Mouse (Mus musculus) gastrocnemius, postnatal 36 days (tissue): ENCODE data around the gene BC034090. TPM values are rescaled to one million over a fixed set of nuclear protein-coding genes. Genes with fewer than 3 reads are reported as not detected.
"Not testable (repeated sequence)": the region's sequence is repeated elsewhere in the genome, so short reads cannot be mapped to it uniquely, and the experiment has no call there.

Experiments
- DNase-seq, 2 experiments: peaks; one replicate each; pipeline ENCODE4 v3.0.0; 2022
- intact Hi-C: fragments of 180-260 bp; cut with DNase I; formaldehyde crosslinking; loops from one replicate; pipeline ENCODE4 v1.15.1; 2025
- long read RNA-seq, 2 experiments: library from polyadenylated mRNA; stranded (forward); transcript quantifications; one replicate each; pipeline ENCODE4 v2.0.0; 2021
- total RNA-seq, 2 experiments: library from RNA; stranded (reverse); gene quantifications; 2 replicates each; pipeline ENCODE4 v1.2.3; 2021

The BC034090 gene
- total RNA-seq, result 1 to 10 TPM in 1 of 2 experiments, under 1 TPM in 1; 0.94 to 1.7 TPM
- long read RNA-seq, experiment 1, result 0 reads
- long read RNA-seq, experiment 2, result 0 reads

DNA sequence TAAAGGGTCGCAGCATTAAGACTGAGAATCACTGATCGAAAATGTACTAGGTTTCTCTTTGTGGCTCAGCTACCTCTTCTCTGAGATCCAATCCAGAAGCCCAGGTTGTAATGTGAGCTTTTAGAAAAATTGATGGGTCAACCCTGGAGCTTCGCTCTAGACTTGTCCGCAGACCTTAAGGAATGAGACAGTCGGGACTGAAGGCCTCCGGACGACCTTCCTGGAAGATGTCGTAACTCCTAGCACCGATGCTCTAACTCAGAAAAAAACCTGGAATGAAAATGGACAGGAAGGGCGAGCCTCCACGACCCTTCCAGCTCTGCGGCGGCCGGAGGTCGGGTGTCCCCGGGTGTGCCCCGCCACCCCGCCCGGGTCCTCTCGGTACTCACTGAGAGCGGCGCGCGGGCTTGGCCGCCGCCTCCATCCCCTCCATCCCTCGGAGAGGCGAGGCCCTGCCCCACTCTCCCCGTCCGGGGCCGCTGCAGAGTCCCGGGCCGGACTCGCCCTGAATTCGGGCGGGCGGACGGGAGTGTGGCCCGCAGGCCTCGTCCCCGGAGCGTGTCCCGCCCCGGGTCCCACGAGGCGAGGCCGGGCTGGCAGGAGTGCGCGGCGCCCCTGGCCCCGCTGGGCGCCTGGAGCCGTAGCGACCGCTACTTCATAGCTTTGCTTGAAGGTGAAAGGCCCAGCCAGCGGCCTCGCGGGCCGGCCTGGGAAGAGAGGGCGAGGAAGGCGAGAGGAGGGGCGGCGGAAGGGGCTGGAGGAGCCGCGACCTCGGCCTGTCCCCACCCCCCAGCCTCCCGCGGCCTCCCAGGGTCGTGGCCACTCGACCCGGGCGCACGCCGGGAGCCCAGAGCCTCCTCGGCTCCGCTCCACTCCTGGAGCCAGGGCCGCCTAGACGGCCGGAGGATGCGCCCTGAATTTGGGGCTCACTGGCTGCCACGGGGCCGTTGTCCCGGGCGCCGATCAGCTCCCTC is at the start of gene BC034090:
Gene BC034090 (minus strand): TSS at position 648 of the 974 bp plus-strand sequence.
- intact Hi-C loops, result no loop called here
- DNase-seq, result peak; percentile 47 to 69

DNA sequence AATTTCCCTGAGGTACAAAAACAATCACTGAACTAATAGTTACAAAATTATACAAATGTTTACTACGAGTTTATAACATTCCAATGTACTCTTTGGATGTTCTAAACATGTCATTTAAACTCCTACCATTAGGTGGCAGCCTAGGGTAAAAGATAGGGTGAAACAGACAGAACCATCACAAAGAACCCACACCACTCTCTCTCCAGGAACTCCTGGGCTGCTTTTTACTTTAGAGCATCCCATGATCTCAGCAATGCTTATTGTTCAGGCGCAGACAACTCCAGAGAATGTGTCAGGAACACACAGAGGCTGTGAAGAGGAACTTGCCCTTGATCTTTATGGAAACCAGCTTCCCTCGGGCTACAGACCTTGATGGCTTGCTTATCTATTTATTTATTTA is 49.2 kb upstream of the BC034090 start:
- intact Hi-C loops, result loop anchor here (1.0 to 5.0 kb wide), 3 partner anchors 124 to 244 kb away; partner anchors contain the start of gene Xpr1
- no peak for DNase-seq

- intact Hi-C loops, result no loop called here
- DNase-seq, result no peak
These were observed 45.2 kb upstream of the BC034090 start for GRCm38 (mm10) chr1:155289411-155289810.

DNA sequence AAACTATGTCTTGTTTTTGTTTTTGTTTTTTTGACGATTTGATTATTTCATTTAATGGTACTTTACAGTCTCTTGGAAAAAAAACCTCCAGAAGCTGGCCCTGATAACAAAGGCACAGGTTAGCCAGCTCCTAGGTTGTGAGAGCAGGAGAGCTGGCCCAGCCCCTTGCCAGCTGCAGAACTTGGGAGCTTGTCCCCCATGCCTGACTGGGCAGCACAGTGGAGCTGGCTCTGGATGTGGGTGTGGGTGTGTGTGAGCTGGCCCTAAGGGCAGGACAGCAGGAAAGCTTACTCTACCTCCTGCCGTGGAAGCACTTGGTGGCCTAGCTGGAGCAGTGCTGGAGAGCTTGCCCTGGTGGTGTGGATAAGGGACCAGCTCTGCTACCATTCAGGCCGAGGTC is 43.8 kb upstream of the BC034090 start:
- no peak for DNase-seq
- intact Hi-C loops, result no loop called here

GRCm38 (mm10) chr1:155283808-155284207 is 39.6 kb upstream of the BC034090 start:
- DNase-seq, result no peak
- intact Hi-C loops, result loop anchor here (5.0 kb wide), 1 partner anchor 62 kb away; no protein-coding TSS in a partner anchor

DNA sequence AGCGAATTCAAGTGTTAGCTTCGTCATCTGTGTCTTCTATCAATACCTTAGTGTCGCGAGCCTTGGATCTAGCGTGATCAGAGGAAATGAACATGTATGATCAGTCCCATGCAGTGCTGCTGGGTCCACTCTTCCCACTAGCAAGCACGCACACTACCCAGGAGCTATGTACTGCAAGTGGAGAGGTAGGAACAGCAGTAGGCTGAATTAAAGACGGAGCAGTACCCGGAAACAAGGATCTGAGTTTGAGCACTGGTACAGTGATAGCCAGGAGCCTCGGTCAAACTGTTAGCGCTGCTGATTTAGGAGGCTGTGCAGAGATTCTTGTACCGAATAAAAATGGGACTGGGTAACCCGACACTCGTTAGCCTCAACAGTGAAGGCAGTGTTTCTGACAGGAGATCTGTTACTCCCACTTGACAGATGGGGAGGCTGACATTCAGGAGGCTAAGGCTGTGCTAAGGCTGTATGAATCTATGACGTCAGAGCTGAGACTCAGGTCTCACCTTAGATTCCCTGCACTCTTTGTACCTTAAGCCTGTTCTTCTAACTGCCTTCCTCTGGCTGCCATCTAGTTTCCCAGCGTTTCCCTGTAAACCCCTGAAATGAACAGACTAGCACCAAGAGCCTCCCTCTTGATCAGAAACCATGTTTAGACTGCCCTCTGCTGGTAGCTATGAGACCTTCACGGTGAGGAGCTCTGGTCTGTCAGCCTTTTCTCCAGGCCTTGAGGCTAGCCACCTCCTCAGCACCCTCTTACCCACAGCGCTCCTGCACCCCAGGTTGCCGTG is 37.0 kb upstream of the BC034090 start:
- intact Hi-C loops, result loop anchor here (2.0 to 5.0 kb wide), 2 partner anchors 59 to 256 kb away; no protein-coding TSS in a partner anchor
- peak; percentile 26 to 56 for DNase-seq

DNA sequence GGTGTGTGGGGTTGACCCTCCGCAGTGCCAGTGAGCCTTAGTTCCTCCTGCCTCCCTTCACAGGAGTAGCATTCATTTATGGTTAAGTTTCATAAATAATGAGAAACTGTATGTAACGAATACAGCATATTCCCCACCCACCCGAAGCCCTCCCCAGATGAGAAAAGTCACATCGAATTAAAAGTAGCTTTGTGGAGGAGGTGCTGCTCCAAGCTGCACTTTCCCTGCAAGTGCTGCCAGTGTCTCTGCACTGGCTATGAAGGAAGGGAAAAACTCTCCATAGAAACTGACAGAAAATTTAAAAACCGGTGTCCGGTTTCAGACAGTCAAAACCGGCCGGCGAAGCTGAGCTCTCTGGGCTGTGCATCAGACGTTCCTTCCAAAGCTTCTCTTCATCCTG is 36.1 kb upstream of the BC034090 start:
- DNase-seq, result no peak
- intact Hi-C loops, result loop anchor here (2.0 to 5.0 kb wide), 2 partner anchors 58 to 256 kb away; no protein-coding TSS in a partner anchor

DNA sequence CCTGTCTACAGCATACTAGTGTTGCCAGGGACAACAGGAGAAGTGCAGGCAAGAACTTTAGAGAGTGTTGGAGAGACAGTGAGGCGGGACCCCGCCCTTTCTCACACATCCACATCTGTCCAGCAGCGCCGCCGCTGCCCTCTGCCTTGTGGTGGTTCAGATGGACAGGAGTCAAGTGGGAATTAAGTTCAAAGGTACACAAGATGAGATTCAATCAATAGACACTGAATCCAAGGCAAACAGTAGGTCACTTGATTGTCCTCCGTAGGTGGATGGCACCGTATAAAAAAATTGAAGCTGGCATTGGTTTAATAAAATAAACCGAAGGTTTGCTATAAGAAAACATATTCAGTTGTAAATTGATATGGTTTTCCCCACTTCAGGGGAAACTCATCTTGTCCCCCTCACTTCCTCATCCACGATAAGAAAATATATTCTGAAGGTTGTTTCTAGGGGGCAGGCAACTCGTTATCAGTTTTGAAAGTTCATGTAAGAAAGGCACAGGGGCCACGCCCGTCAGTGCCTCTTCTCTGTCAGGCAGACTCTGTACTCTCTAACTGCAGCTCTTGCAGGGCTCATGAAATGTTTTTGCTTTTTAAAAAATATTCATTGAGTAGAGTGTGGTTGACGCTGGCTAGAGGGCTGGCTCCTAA is 32.3 kb upstream of the BC034090 start:
- no peak for DNase-seq
- intact Hi-C loops, result no loop called here

GRCm38 (mm10) chr1:155275793-155276192 is 31.5 kb upstream of the BC034090 start:
- no peak for DNase-seq
- intact Hi-C loops, result no loop called here

GRCm38 (mm10) chr1:155274976-155275375 is 30.7 kb upstream of the BC034090 start:
- DNase-seq, result peak in 1 of 2 experiments; percentile 40
- intact Hi-C loops, result no loop called here

GRCm38 (mm10) chr1:155272953-155273352 is 28.7 kb upstream of the BC034090 start:
- intact Hi-C loops, result no loop called here
- DNase-seq, result no peak

- intact Hi-C loops, DNase-seq: not testable (repeated sequence)
These were observed 18.3 kb upstream of the BC034090 start for GRCm38 (mm10) chr1:155262496-155262895.

DNA sequence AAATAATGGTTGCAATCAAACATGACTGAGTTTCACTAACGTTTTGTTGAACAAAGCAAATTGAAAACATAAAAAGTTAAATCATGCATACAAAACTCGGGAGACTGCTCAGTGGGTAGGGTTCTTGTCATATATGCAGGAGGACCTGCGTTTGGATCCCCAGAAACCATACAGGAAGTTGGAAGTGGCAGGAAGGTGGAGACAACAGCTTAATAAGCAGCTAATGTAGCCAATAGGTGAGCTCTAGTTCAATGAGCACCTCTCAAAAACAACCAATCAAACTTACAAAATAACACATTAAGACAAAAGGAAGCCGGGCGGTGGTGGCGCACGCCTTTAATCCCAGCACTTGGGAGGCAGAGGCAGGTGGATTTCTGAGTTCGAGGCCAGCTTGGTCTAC is 10.1 kb upstream of the BC034090 start:
- intact Hi-C loops, result no loop called here
- no peak for DNase-seq

GRCm38 (mm10) chr1:155253126-155253525 is 8.9 kb upstream of the BC034090 start:
- DNase-seq, result peak in 1 of 2 experiments; percentile 2
- intact Hi-C loops, result no loop called here

DNA sequence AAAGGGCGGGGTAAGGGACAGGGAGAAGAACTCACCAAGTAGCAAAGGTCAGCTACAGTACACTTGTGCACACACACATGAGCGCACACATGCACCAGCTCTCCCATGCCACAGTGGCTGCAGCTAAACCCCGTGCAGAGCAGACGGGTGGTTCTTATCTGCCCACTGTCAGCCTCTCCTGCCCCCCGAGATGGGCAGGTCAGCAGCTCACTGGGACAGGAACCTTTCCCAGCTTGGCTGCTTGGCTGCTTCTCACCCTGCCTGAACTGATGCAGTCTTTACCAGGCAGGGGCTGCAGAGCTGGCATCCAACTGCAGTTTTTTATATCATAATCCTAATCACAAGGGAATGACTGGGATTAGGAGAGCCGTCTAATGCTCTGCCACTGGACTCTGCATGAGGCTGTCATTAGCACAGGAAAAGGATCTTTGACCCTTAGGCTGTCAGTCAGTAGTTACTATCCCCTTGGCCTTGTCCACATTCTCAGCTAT is 8.4 kb upstream of the BC034090 start:
- intact Hi-C loops, result no loop called here
- peak in 1 of 2 experiments; percentile 6 for DNase-seq

DNA sequence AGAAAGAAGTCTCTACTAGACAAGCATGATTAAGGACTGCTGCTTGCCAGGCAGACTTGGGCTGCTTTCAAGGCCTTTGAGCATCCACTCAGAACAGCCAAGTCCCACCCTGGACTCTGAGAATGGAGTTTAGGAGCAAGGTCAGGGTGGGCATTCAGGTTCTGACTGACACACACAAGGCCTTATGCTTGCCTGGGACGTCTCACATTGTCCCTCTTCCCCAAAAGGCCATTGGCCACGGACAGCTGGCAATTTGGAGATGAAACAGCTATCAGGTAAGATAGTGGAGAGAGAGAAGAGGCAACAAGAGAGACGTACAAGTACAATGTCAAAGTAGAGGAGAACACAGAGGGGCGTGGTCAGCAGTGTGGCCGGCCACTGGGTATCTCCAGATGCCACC is 7.4 kb upstream of the BC034090 start:
- intact Hi-C loops, result no loop called here
- DNase-seq, result peak in 1 of 2 experiments; percentile 3

DNA sequence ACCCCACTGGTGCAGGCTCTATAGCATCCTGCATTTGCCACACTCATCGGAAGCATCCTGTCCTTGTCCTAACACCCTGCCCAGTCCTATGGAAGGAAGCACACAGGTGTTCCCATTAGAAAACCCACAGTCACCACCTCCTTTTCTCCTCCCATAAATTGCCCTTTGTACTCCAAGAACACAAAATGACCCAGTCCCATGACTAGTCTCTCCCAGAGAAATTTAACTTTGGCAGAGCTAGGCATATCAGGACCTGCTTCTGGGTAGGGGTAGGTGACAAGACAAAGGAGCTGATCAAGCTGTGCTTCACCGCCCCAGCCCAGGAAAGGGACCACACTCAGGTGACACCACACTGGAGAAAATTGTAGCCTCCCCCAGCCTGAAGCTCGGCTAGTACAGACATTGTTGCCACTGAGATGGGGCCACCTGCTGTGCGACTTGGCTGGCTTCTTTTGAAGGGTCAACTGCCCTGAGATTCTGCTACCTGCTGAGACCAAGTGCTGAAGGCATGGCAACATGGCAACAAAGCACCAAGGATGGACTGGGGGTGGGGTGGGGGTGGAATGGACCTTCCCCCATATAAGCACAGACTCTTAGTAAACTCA is 6.4 kb upstream of the BC034090 start:
- DNase-seq, result peak in 1 of 2 experiments; percentile 7
- intact Hi-C loops, result no loop called here

DNA sequence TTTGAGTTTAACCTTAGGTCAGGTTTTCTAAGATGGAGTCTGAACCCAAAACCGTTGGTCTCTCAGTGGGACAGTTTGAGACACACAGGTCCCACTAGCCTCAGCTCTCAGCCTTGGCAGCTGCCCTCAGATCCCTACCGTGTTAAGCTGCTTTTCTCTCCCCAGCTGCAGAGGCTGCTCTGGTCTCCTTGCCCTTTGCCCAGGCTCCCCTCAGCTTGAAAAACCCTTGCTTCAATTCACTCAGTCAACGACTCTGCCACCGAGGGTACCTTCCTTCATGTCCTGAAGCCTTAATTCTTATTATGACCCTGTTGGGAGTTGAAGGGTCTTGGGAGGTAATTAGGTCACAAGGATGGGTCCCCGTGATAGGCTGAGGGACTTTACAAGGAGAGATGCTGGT is 5.7 kb upstream of the BC034090 start:
- intact Hi-C loops, result no loop called here
- peak in 1 of 2 experiments; percentile 3 for DNase-seq

DNA sequence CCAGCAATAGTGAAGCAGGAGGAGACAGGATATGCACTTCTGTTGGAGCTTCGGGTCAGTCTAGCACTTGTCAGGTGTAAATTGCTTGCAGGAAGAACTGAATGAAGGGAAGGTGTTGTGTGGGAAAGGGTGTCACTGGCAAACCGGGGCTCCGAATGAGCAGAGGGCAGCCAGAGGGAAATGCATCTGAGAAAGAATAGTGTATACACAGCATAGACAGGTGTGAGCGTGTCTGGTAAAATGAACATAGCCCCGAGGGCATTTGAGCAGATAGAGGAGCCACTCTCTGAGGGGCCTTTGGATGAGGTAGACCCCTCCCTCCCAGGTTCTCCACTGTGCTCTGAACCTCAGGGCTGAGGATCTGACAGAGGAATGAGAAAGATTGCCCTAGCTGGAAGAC is 3.8 kb upstream of the BC034090 start:
- peak in 1 of 2 experiments; percentile 9 for DNase-seq
- intact Hi-C loops, result no loop called here

DNA sequence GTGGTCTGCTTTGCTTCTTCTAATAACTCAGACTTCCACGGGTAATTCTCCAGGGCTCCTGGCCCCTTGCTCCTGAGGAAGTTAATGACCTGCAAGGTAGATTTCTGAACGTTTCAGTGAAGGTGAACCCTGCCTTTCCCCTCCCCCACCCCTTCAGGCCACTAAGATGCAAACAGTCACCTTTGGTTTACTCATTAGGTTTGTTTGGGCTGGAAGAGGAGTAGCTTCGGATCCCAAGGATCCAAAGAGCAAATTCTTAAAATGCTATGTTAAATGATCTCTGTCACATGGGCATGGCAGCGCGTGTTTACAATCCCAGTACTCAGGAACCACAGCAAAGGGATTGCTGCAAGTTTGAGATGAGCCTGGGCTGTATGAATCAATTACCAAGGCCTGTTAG is 3.2 kb upstream of the BC034090 start:
- DNase-seq, result peak in 1 of 2 experiments; percentile 1
- intact Hi-C loops, result no loop called here
